Mouse (Mus musculus) midbrain, embryonic 11.5 days (tissue): ENCODE results near the gene Rps26. TPM values are rescaled to one million over a fixed set of nuclear protein-coding genes. Genes with fewer than 3 reads are reported as not detected.

Experiments
- ATAC-seq: fragments of 200-750 bp; cut with Nextera tagmentation; 2 replicates; pipeline ENCODE4 v1.8.0; 2017; ENCODE audit warnings: moderate TSS enrichment, moderate library complexity; ENCODE audit not compliant: low FRiP score
- DNase-seq: peaks from one replicate; pipeline ENCODE4 v3.0.0; 2015; ENCODE audit warnings: low spot score; ENCODE audit errors: missing footprints
- H3K27ac ChIP-seq: fragments of 300-500 bp; sonication (generic); 2 replicates; pipeline ENCODE4 v1.5.1; 2014; ENCODE audit warnings: low read depth, low read length
- H3K27me3 ChIP-seq: fragments of 300-500 bp; sonication (generic); 2 replicates; pipeline ENCODE4 v1.6.1; 2014; ENCODE audit warnings: mild to moderate bottlenecking, low read length, moderate library complexity, mixed read lengths; ENCODE audit not compliant: control insufficient read depth, insufficient read depth
- H3K36me3 ChIP-seq: fragments of 300-500 bp; sonication (generic); 2 replicates; pipeline ENCODE4 v1.6.1; 2014; ENCODE audit warnings: mild to moderate bottlenecking, low read length, moderate library complexity, mixed read lengths; ENCODE audit not compliant: control insufficient read depth, insufficient read depth
- H3K4me1 ChIP-seq: fragments of 300-500 bp; sonication (generic); 2 replicates; pipeline ENCODE4 v1.6.1; 2014; ENCODE audit warnings: low read length; ENCODE audit not compliant: control insufficient read depth, insufficient read depth
- H3K4me2 ChIP-seq: fragments of 300-500 bp; sonication (generic); 2 replicates; pipeline ENCODE4 v1.6.1; 2014; ENCODE audit warnings: mild to moderate bottlenecking, moderate library complexity
- H3K4me3 ChIP-seq: fragments of 300-500 bp; sonication (generic); 2 replicates; pipeline ENCODE4 v1.5.1; 2014; ENCODE audit warnings: low read depth, low read length
- H3K9ac ChIP-seq: fragments of 300-500 bp; sonication (generic); 2 replicates; pipeline ENCODE4 v1.6.1; 2014; ENCODE audit warnings: low read length
- H3K9me3 ChIP-seq: fragments of 300-500 bp; sonication (generic); 2 replicates; pipeline ENCODE4 v1.6.1; 2016; ENCODE audit warnings: low read length; ENCODE audit not compliant: control insufficient read depth
- WGBS: fragments of 180-500 bp; shearing (Covaris S2); extraction: QIAGEN DNeasy Blood & Tissue Kit; methylation state at CpG from one replicate; pipeline ENCODE4 v1.1.7; 2014; 5-methylcytosine and 5-hydroxymethylcytosine counted together
- polyA plus RNA-seq: library from polyadenylated mRNA; unstranded; fragments of >200 nt; fragmentation: Nextera tagmentation; extraction: Ambion mirVana; gene quantifications from 2 replicates; pipeline ENCODE4 v1.2.1, GENCODE M21; 2014

The Rps26 gene
- polyA plus RNA-seq, 1 experiment from 2014 or later, result 638 TPM

- H3K36me3 ChIP-seq, result no peaks in the 10 kb centered on the region
- no peak overlapping the region for H3K27ac ChIP-seq
- no peak overlapping the region for H3K4me3 ChIP-seq
- no peak for DNase-seq
- ATAC-seq, result no peak
- H3K4me1 ChIP-seq, result peaks cover 4% of the 10 kb centered on the region; the same call in 1 of the 2 replicates
- H3K9ac ChIP-seq, result no peak overlapping the region
- 83% methylated on average over 5 of the region's 5 CpGs for WGBS
- H3K27me3 ChIP-seq, result no peaks in the 10 kb centered on the region
- no peaks in the 10 kb centered on the region for H3K9me3 ChIP-seq
- H3K4me2 ChIP-seq, result no peak overlapping the region
Observed at GRCm38 (mm10) chr10:128663441-128664220, 37.1 kb upstream of the Rps26 start.

GRCm38 (mm10) chr10:128662465-128662864 is 35.9 kb upstream of the Rps26 start:
- no peak overlapping the region for H3K9ac ChIP-seq
- DNase-seq (no peak), ATAC-seq (no peak)
- no peaks in the 10 kb centered on the region for H3K4me1 ChIP-seq
- no peaks in the 10 kb centered on the region for H3K36me3 ChIP-seq
- no peaks in the 10 kb centered on the region for H3K9me3 ChIP-seq
- no peak overlapping the region for H3K27ac ChIP-seq
- no peak overlapping the region for H3K4me3 ChIP-seq
- H3K4me2 ChIP-seq, result no peak overlapping the region
- no peaks in the 10 kb centered on the region for H3K27me3 ChIP-seq

- Histone ChIP-seq H3K9ac (peak overlapping the region; percentile 24; the same call in 1 of the 2 replicates), H3K27me3 (no peaks in the 10 kb centered on the region), H3K4me3 (no peak overlapping the region), H3K4me1 (no peaks in the 10 kb centered on the region), H3K9me3 (no peaks in the 10 kb centered on the region), H3K36me3 (no peaks in the 10 kb centered on the region), H3K27ac (no peak overlapping the region), H3K4me2 (no peak overlapping the region)
- DNase-seq, result peak; percentile 65
- no peak for ATAC-seq
- WGBS, result 53% methylated on average over 9 of the region's 9 CpGs
Observed at GRCm38 (mm10) chr10:128659490-128659889, 32.9 kb upstream of the Rps26 start.

GRCm38 (mm10) chr10:128657844-128658243 is 31.3 kb upstream of the Rps26 start:
- no peak overlapping the region for H3K4me2 ChIP-seq
- no peak overlapping the region for H3K9ac ChIP-seq
- no peaks in the 10 kb centered on the region for H3K4me1 ChIP-seq
- no peaks in the 10 kb centered on the region for H3K27me3 ChIP-seq
- H3K36me3 ChIP-seq, result no peaks in the 10 kb centered on the region
- 59% methylated on average over 9 of the region's 9 CpGs for WGBS
- no peak for ATAC-seq
- H3K27ac ChIP-seq, result no peak overlapping the region
- DNase-seq, result no peak
- H3K4me3 ChIP-seq, result no peak overlapping the region
- no peaks in the 10 kb centered on the region for H3K9me3 ChIP-seq

GRCm38 (mm10) chr10:128656731-128657130 is 30.2 kb upstream of the Rps26 start:
- no peak for DNase-seq
- H3K36me3 ChIP-seq, result no peaks in the 10 kb centered on the region
- H3K9ac ChIP-seq, result no peak overlapping the region
- H3K4me3 ChIP-seq, result no peak overlapping the region
- H3K4me1 ChIP-seq, result no peaks in the 10 kb centered on the region
- ATAC-seq, result no peak
- H3K9me3 ChIP-seq, result no peaks in the 10 kb centered on the region
- WGBS, result 95% methylated on average over 1 of the region's 1 CpGs
- no peak overlapping the region for H3K4me2 ChIP-seq
- H3K27ac ChIP-seq, result no peak overlapping the region
- no peaks in the 10 kb centered on the region for H3K27me3 ChIP-seq

GRCm38 (mm10) chr10:128655254-128655653 is 28.7 kb upstream of the Rps26 start:
- no peak overlapping the region for H3K4me2 ChIP-seq
- ATAC-seq, result no peak
- no peaks in the 10 kb centered on the region for H3K9me3 ChIP-seq
- H3K27ac ChIP-seq, result no peak overlapping the region
- H3K4me3 ChIP-seq, result no peak overlapping the region
- 92% methylated on average over 3 of the region's 3 CpGs for WGBS
- H3K4me1 ChIP-seq, result no peaks in the 10 kb centered on the region
- no peak overlapping the region for H3K9ac ChIP-seq
- peak; percentile 21 for DNase-seq
- no peaks in the 10 kb centered on the region for H3K27me3 ChIP-seq
- no peaks in the 10 kb centered on the region for H3K36me3 ChIP-seq

GRCm38 (mm10) chr10:128653866-128654265 is 27.3 kb upstream of the Rps26 start:
- H3K4me2 ChIP-seq, result no peak overlapping the region
- no peaks in the 10 kb centered on the region for H3K4me1 ChIP-seq
- DNase-seq (peak; percentile 73), ATAC-seq (no peak)
- 73% methylated on average over 4 of the region's 4 CpGs for WGBS
- no peak overlapping the region for H3K9ac ChIP-seq
- no peaks in the 10 kb centered on the region for H3K36me3 ChIP-seq
- H3K27ac ChIP-seq, result no peak overlapping the region
- no peaks in the 10 kb centered on the region for H3K27me3 ChIP-seq
- no peaks in the 10 kb centered on the region for H3K9me3 ChIP-seq
- no peak overlapping the region for H3K4me3 ChIP-seq

GRCm38 (mm10) chr10:128646139-128647089 is 19.9 kb upstream of the Rps26 start:
- no peaks in the 10 kb centered on the region for H3K36me3 ChIP-seq
- H3K4me1 ChIP-seq, result peaks cover 14% of the 10 kb centered on the region
- DNase-seq (peak; percentile 94), ATAC-seq (peak; percentile 76)
- H3K9me3 ChIP-seq, result no peaks in the 10 kb centered on the region
- WGBS, result 11% methylated on average over 12 of the region's 13 CpGs
- peak overlapping the region; percentile 39 for H3K4me3 ChIP-seq
- H3K4me2 ChIP-seq, result peak overlapping the region; percentile 73
- H3K27ac ChIP-seq, result no peak overlapping the region
- H3K9ac ChIP-seq, result peak overlapping the region; percentile 53
- H3K27me3 ChIP-seq, result no peaks in the 10 kb centered on the region
